Mouse (Mus musculus) megakaryocyte, embryonic 14.5 days (primary cell): ENCODE measurements around the gene Hcfc1.

Experiments
- FLI1 ChIP-seq: IDR thresholded peaks from 2 replicates; pipeline ENCODE4 v1.6.1; 2012; ENCODE audit warnings: low read length, inconsistent platforms, mixed read lengths
- GATA1 ChIP-seq: IDR thresholded peaks from 3 replicates; pipeline ENCODE4 v1.6.1; 2012; ENCODE audit warnings: mixed read lengths, low read length, inconsistent platforms, borderline replicate concordance

GRCm38 (mm10) chrX:73911156-73911555 is 55.0 kb downstream of the Hcfc1 start:
- no peak for TF ChIP-seq GATA1
- TF ChIP-seq FLI1 = no peak
